Mouse (Mus musculus): ENCODE measurements around the gene Gm43517.

DNA sequence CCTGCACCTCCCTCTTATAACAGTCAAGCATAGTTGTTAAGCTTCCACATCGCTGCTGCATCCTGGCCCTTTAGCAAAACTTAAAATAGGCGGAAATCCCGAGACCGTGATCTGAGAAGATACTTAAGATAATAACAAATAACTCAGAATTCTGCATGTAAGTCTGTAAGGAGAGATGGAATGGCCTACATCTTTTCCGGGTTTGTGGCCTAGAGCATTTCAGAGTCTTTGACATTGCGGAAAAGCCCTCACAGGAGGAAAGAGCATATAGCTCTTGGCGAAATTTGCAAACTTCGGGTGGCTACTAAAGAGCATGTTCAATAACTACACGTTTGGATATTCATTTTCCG lies 7.0 kb downstream of the Gm43517 start:
- TF ChIP-seq POLR2A (IDR thresholded peaks at IDR 0.05; ENCODE audit: borderline replicate concordance, insufficient read depth, low read length) (no peak), CTCF (IDR thresholded peaks at IDR 0.05; ENCODE audit: borderline replicate concordance, insufficient read depth, low read depth, low read length) (no peak)
